Mouse (Mus musculus): ENCODE measurements at regions not wholly inside any gene's neighbourhood (a gene's known extent, or its start where the extent isn't known, plus 50 kb on each side); places are given as distances from the start of the nearest gene placed in this dataset.
A peak's percentile ranks its signal among the peaks of the same experiment; 100 is the strongest.

- no peak overlapping the region for H3K4me3 ChIP-seq (replicated peaks; ENCODE audit: low read length)
- no peak overlapping the region for H3K4me2 ChIP-seq (ENCODE audit: low read length)
- H3K27ac ChIP-seq (ENCODE audit: low read length) = no peak overlapping the region
- ATAC-seq = peak; percentile 64
- no peaks in the 10 kb centered on the region for H3K27me3 ChIP-seq (replicated peaks; ENCODE audit: control insufficient read depth, insufficient read depth, low read length)
- no peaks in the 10 kb centered on the region for H3K9me3 ChIP-seq (ENCODE audit: control insufficient read depth, low read length)
- no peaks in the 10 kb centered on the region for H3K36me3 ChIP-seq (ENCODE audit: control insufficient read depth, insufficient read depth)
- no peak overlapping the region for H3K9ac ChIP-seq (replicated peaks; ENCODE audit: low read depth, low read length)
- WGBS = 22% methylated on average over 2 of the region's 2 CpGs
- no peaks in the 10 kb centered on the region for H3K4me1 ChIP-seq (replicated peaks; ENCODE audit: control insufficient read depth, insufficient read depth, low read length)
These were observed 696.8 kb downstream of the Efnb2 start for GRCm38 (mm10) chr8:7964276-7964675.

DNA sequence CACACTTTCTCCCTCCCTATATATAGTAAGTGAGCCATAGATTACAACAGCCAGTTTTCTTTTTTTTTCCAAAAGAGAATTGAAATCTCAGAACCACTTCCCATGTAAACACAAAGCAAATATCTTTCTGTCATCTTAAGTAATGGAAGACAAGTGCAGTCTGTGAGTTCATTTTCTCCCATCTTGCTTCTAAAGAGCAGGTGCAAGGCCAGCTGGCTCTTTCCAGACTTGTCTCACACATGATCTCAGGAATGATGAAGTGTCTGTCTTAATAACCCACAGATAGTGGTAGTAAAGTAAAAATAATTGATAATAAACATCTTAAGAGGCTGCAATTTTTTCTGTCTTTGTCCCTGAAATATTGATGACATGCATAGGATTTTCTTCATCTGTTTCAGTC is 704.3 kb downstream of the Efnb2 start:
- Histone ChIP-seq H3K4me1 (replicated peaks; ENCODE audit: control insufficient read depth, insufficient read depth, low read length) (no peaks in the 10 kb centered on the region), H3K36me3 (ENCODE audit: control insufficient read depth, insufficient read depth) (no peaks in the 10 kb centered on the region), H3K4me2 (ENCODE audit: low read length) (no peak overlapping the region), H3K9me3 (ENCODE audit: control insufficient read depth, low read length) (no peaks in the 10 kb centered on the region), H3K27me3 (replicated peaks; ENCODE audit: control insufficient read depth, insufficient read depth, low read length) (no peaks in the 10 kb centered on the region), H3K27ac (ENCODE audit: low read length) (peak overlapping the region; percentile 31; the same call in 1 of the 2 replicates), H3K9ac (replicated peaks; ENCODE audit: low read depth, low read length) (no peak overlapping the region), H3K4me3 (replicated peaks; ENCODE audit: low read length) (no peak overlapping the region)
- ATAC-seq = peak; percentile 65

DNA sequence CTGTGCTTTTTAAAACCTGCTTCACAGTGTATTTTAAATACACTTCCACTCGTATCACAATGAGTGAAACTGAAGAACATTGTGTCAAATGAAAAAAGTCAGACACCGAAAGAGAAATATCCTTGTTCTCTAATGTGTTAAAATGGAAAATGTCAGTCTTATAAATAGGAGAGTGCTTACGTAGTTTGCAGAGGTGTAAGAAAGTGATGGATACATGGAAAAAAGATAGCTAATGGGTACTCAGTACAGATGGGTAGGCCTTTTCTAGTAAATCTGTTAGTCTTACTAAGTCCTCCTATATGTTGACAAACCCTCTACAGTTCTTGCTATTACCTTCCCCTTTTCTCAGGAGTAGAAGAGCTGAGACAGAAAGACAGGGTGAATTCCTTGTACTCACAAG is 706.2 kb downstream of the Efnb2 start:
- no peaks in the 10 kb centered on the region for H3K27me3 ChIP-seq (replicated peaks; ENCODE audit: control insufficient read depth, insufficient read depth, low read length)
- no peaks in the 10 kb centered on the region for H3K4me1 ChIP-seq (replicated peaks; ENCODE audit: control insufficient read depth, insufficient read depth, low read length)
- H3K27ac ChIP-seq (ENCODE audit: low read length) = no peak overlapping the region
- H3K4me3 ChIP-seq (replicated peaks; ENCODE audit: low read length) = no peak overlapping the region
- H3K4me2 ChIP-seq (ENCODE audit: low read length) = no peak overlapping the region
- H3K36me3 ChIP-seq (ENCODE audit: control insufficient read depth, insufficient read depth) = no peaks in the 10 kb centered on the region
- no peak for ATAC-seq
- WGBS = 87% methylated on average over 3 of the region's 3 CpGs
- H3K9ac ChIP-seq (replicated peaks; ENCODE audit: low read depth, low read length) = no peak overlapping the region
- H3K9me3 ChIP-seq (ENCODE audit: control insufficient read depth, low read length) = no peaks in the 10 kb centered on the region

GRCm38 (mm10) chr8:7945966-7946775 is 714.9 kb downstream of the Efnb2 start:
- Histone ChIP-seq H3K9me3 (ENCODE audit: control insufficient read depth, low read length) (no peaks in the 10 kb centered on the region), H3K9ac (replicated peaks; ENCODE audit: low read depth, low read length) (no peak overlapping the region), H3K4me1 (replicated peaks; ENCODE audit: control insufficient read depth, insufficient read depth, low read length) (peaks cover 8% of the 10 kb centered on the region), H3K4me2 (ENCODE audit: low read length) (no peak overlapping the region), H3K27ac (ENCODE audit: low read length) (peak overlapping the region; percentile 42), H3K27me3 (replicated peaks; ENCODE audit: control insufficient read depth, insufficient read depth, low read length) (no peaks in the 10 kb centered on the region), H3K4me3 (replicated peaks; ENCODE audit: low read length) (no peak overlapping the region), H3K36me3 (ENCODE audit: control insufficient read depth, insufficient read depth) (no peaks in the 10 kb centered on the region)
- 18% methylated on average over 10 of the region's 10 CpGs for WGBS
- peak; percentile 95 for ATAC-seq

GRCm38 (mm10) chr8:7936596-7936995 is 724.4 kb downstream of the Efnb2 start:
- Histone ChIP-seq H3K9me3 (ENCODE audit: control insufficient read depth, low read length) (no peaks in the 10 kb centered on the region), H3K36me3 (ENCODE audit: control insufficient read depth, insufficient read depth) (no peaks in the 10 kb centered on the region), H3K27me3 (replicated peaks; ENCODE audit: control insufficient read depth, insufficient read depth, low read length) (no peaks in the 10 kb centered on the region), H3K4me3 (replicated peaks; ENCODE audit: low read length) (no peak overlapping the region), H3K9ac (replicated peaks; ENCODE audit: low read depth, low read length) (no peak overlapping the region), H3K4me1 (replicated peaks; ENCODE audit: control insufficient read depth, insufficient read depth, low read length) (no peaks in the 10 kb centered on the region), H3K4me2 (ENCODE audit: low read length) (no peak overlapping the region), H3K27ac (ENCODE audit: low read length) (no peak overlapping the region)
- WGBS = 93% methylated on average over 2 of the region's 2 CpGs
- no peak for ATAC-seq

DNA sequence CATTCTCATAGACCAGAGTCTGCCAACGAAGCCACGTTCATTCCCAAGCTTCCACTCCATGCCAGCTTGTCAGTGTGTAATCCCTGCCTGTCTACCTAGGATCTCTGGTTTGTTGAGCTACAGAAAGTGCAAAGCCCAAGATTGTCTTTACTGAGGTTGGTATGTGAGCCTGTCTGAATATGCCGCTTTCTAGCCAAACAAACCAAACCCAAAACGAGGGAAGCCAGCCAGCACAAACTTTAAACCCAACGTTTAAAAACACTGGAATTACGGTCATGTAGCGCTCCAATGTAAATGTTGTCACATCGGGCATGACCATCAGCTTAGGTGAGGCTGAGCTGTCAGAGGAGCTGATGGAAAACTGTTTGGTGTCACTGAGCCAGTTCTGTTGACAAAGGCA is 741.6 kb downstream of the Efnb2 start:
- Histone ChIP-seq H3K9me3 (ENCODE audit: control insufficient read depth, low read length) (no peaks in the 10 kb centered on the region), H3K27me3 (replicated peaks; ENCODE audit: control insufficient read depth, insufficient read depth, low read length) (no peaks in the 10 kb centered on the region), H3K9ac (replicated peaks; ENCODE audit: low read depth, low read length) (no peak overlapping the region), H3K4me2 (ENCODE audit: low read length) (no peak overlapping the region), H3K27ac (ENCODE audit: low read length) (no peak overlapping the region), H3K36me3 (ENCODE audit: control insufficient read depth, insufficient read depth) (no peaks in the 10 kb centered on the region), H3K4me1 (replicated peaks; ENCODE audit: control insufficient read depth, insufficient read depth, low read length) (no peaks in the 10 kb centered on the region), H3K4me3 (replicated peaks; ENCODE audit: low read length) (no peak overlapping the region)
- ATAC-seq = no peak
- WGBS = 75% methylated on average over 8 of the region's 8 CpGs

- Histone ChIP-seq H3K9ac (replicated peaks; ENCODE audit: low read depth, low read length) (no peak overlapping the region), H3K36me3 (ENCODE audit: control insufficient read depth, insufficient read depth) (no peaks in the 10 kb centered on the region), H3K4me1 (replicated peaks; ENCODE audit: control insufficient read depth, insufficient read depth, low read length) (no peaks in the 10 kb centered on the region; the same call in 1 of the 2 replicates), H3K4me2 (ENCODE audit: low read length) (no peak overlapping the region), H3K27me3 (replicated peaks; ENCODE audit: control insufficient read depth, insufficient read depth, low read length) (no peaks in the 10 kb centered on the region), H3K27ac (ENCODE audit: low read length) (no peak overlapping the region), H3K4me3 (replicated peaks; ENCODE audit: low read length) (no peak overlapping the region), H3K9me3 (ENCODE audit: control insufficient read depth, low read length) (no peaks in the 10 kb centered on the region)
- 64% methylated on average over 3 of the region's 3 CpGs for WGBS
- no peak for ATAC-seq
These were observed 766.7 kb downstream of the Efnb2 start for GRCm38 (mm10) chr8:7894338-7894737.

DNA sequence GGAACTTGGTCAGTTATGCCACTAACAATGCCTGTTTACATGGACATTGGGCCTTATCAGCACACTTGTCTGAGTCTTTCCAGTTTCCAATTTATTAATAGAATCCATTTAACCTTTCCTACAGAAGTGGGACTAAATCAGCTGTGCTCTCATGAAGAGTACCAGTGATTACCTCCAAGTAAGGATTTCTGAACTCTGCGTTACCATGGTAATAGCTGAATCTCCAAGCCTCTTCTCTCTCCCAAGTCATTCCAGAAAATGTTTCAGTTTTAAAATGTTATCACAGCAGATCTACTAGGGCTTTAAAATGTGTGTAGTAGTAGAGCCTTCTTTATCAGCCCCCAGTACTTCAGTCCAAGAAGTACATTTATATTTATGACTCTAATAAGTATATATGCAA is 807.9 kb downstream of the Efnb2 start:
- no peak overlapping the region for H3K4me2 ChIP-seq (ENCODE audit: low read length)
- H3K9me3 ChIP-seq (ENCODE audit: control insufficient read depth, low read length) = no peaks in the 10 kb centered on the region
- H3K36me3 ChIP-seq (ENCODE audit: control insufficient read depth, insufficient read depth) = no peaks in the 10 kb centered on the region
- ATAC-seq = peak; percentile 64; the same call in 1 of the 2 replicates
- no peaks in the 10 kb centered on the region for H3K4me1 ChIP-seq (replicated peaks; ENCODE audit: control insufficient read depth, insufficient read depth, low read length)
- no peak overlapping the region for H3K9ac ChIP-seq (replicated peaks; ENCODE audit: low read depth, low read length)
- 92% methylated on average over 1 of the region's 1 CpGs for WGBS
- H3K27ac ChIP-seq (ENCODE audit: low read length) = no peak overlapping the region
- H3K27me3 ChIP-seq (replicated peaks; ENCODE audit: control insufficient read depth, insufficient read depth, low read length) = no peaks in the 10 kb centered on the region
- H3K4me3 ChIP-seq (replicated peaks; ENCODE audit: low read length) = no peak overlapping the region

GRCm38 (mm10) chr8:7850573-7850972 is 810.5 kb downstream of the Efnb2 start:
- no peaks in the 10 kb centered on the region for H3K4me1 ChIP-seq (replicated peaks; ENCODE audit: control insufficient read depth, insufficient read depth, low read length)
- H3K9ac ChIP-seq (replicated peaks; ENCODE audit: low read depth, low read length) = no peak overlapping the region
- ATAC-seq = no peak
- H3K36me3 ChIP-seq (ENCODE audit: control insufficient read depth, insufficient read depth) = no peaks in the 10 kb centered on the region
- no peak overlapping the region for H3K27ac ChIP-seq (ENCODE audit: low read length)
- no peak overlapping the region for H3K4me2 ChIP-seq (ENCODE audit: low read length)
- H3K4me3 ChIP-seq (replicated peaks; ENCODE audit: low read length) = no peak overlapping the region
- no peaks in the 10 kb centered on the region for H3K9me3 ChIP-seq (ENCODE audit: control insufficient read depth, low read length)
- H3K27me3 ChIP-seq (replicated peaks; ENCODE audit: control insufficient read depth, insufficient read depth, low read length) = no peaks in the 10 kb centered on the region

- 71% methylated on average over 5 of the region's 5 CpGs for WGBS
- no peak overlapping the region for H3K4me3 ChIP-seq (replicated peaks; ENCODE audit: low read length)
- ATAC-seq = no peak
- H3K9ac ChIP-seq (replicated peaks; ENCODE audit: low read depth, low read length) = no peak overlapping the region
- no peaks in the 10 kb centered on the region for H3K9me3 ChIP-seq (ENCODE audit: control insufficient read depth, low read length)
- no peaks in the 10 kb centered on the region for H3K27me3 ChIP-seq (replicated peaks; ENCODE audit: control insufficient read depth, insufficient read depth, low read length)
- H3K4me2 ChIP-seq (ENCODE audit: low read length) = no peak overlapping the region
- H3K36me3 ChIP-seq (ENCODE audit: control insufficient read depth, insufficient read depth) = no peaks in the 10 kb centered on the region
- no peaks in the 10 kb centered on the region for H3K4me1 ChIP-seq (replicated peaks; ENCODE audit: control insufficient read depth, insufficient read depth, low read length)
- no peak overlapping the region for H3K27ac ChIP-seq (ENCODE audit: low read length)
These were observed 829.1 kb downstream of the Efnb2 start for GRCm38 (mm10) chr8:7831948-7832347.

All from forebrain, embryonic 16.5 days (tissue).